Mouse (Mus musculus): ENCODE data around the gene Kndc1.

DNA sequence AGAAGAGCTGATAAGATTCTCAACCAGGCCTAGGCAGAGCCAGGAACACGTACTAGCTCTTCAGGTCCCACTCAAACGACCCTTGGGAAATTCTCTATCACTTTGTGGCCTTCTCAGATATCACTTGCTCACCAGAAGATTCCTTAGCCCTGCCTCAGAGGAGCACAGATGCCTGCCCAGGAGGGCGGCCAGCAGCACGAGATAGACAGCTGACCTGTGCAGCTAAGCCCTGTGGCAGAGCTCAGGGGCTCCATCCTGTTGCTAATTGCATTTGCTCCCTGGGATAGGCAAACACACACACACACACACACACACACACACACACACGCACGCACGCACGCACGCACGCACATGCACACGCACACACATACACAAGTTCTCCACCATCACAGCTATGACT is 87.6 kb downstream of the Kndc1 start:
- TF ChIP-seq POLR2A (IDR thresholded peaks at IDR 0.05; ENCODE audit: borderline replicate concordance, low read depth, low read length) (no peak), CTCF (IDR thresholded peaks at IDR 0.05; ENCODE audit: low read depth, low read length) (no peak)

Measured in bone marrow macrophage, adult 2 months (primary cell).